14 mouse cellular contexts compared by ENCODE assay signal in genomic region chr11:98384721-98385637, GRCm38 (mm10). TPM values are rescaled to one million over a fixed set of nuclear protein-coding genes. Genes with fewer than 3 reads are reported as not detected.
DNase-seq lines count a peak whose midpoint lies in the region; ATAC-seq and TF ChIP-seq lines count a peak whose summit lies in the region.
"Had no signal": no experiment of that assay in that cellular context is flagged by ENCODE, and none has a peak within 500 bp of the region (broad histone marks: within the 10 kb centered on the region; RNA-seq: fewer than 3 reads in every experiment).

No protein-coding gene starts in this region.

- no peak overlapping the region for H3K4me2 ChIP-seq in kidney, embryonic 16.5 days (replicated peaks; ENCODE audit: low read depth, low read length)
- peak overlapping the region; percentile 70 for H3K4me2 ChIP-seq in heart, embryonic 12.5 days
- H3K4me2 ChIP-seq: limb, embryonic 12.5 days had no signal

- TF ChIP-seq POLR2A in ES-Bruce4 (IDR thresholded peaks at IDR 0.05; ENCODE audit: insufficient read depth, low read length): no peak

- no peak for TF ChIP-seq CTCF in ES-Bruce4 (IDR thresholded peaks at IDR 0.05; ENCODE audit: low read depth, low read length)

- H3K9ac ChIP-seq in kidney, embryonic 16.5 days (replicated peaks; ENCODE audit: low read length): no peak overlapping the region
- H3K9ac ChIP-seq in ES-Bruce4 (ENCODE audit: low read depth, poor library complexity, severe bottlenecking): 0 out of 2 replicates have a peak overlapping the region, but pooled peaks have one; percentile 5
- H3K9ac ChIP-seq in heart, embryonic 12.5 days: peak overlapping the region; percentile 81
- H3K9ac ChIP-seq: limb, embryonic 12.5 days had no signal

- no peak overlapping the region for H3K4me3 ChIP-seq in kidney, embryonic 16.5 days (ENCODE audit: low read length)
- no peak overlapping the region for H3K4me3 ChIP-seq in ES-Bruce4 (ENCODE audit: low read depth, low read length)
- H3K4me3 ChIP-seq in heart, embryonic 12.5 days: peak overlapping the region; percentile 52
- H3K4me3 ChIP-seq: erythroblast, embryonic 14.5 days; limb, embryonic 12.5 days had no signal

- peak overlapping the region; percentile 54 for H3K27ac ChIP-seq in kidney, embryonic 16.5 days (ENCODE audit: low read length)
- H3K27ac ChIP-seq in ES-Bruce4 (ENCODE audit: insufficient read depth, low read length): no peak overlapping the region
- peak overlapping the region; percentile 92 for H3K27ac ChIP-seq in heart, embryonic 12.5 days (ENCODE audit: poor library complexity, severe bottlenecking)
- H3K27ac ChIP-seq: limb, embryonic 12.5 days had no signal

- ATAC-seq in kidney, embryonic 16.5 days (ENCODE audit: low FRiP score, low TSS enrichment): peak; percentile 49; the same call in 1 of the 2 replicates
- no peak for ATAC-seq in heart, embryonic 12.5 days (ENCODE audit: insufficient number of reproducible peaks, low FRiP score)
- no peak for ATAC-seq in erythroblast, adult 5-6 weeks (replicated peaks; ENCODE audit: low FRiP score, poor library complexity, severe bottlenecking)
- no peak for ATAC-seq in CD4-positive, CD25-positive, alpha-beta regulatory T cell, adult 4 months

- 38% methylated on average over 8 of the region's 8 CpGs for WGBS in kidney, embryonic 16.5 days
- 52% methylated on average over 8 of the region's 8 CpGs for WGBS in heart, embryonic 12.5 days

- H3K9me3 ChIP-seq in kidney, embryonic 16.5 days (ENCODE audit: low read length): no peaks in the 10 kb centered on the region
- no peaks in the 10 kb centered on the region for H3K9me3 ChIP-seq in ES-Bruce4 (replicated peaks; ENCODE audit: control insufficient read depth, insufficient read depth, low read length, poor library complexity, severe bottlenecking)
- H3K9me3 ChIP-seq in heart, embryonic 12.5 days (replicated peaks): no peaks in the 10 kb centered on the region
- H3K9me3 ChIP-seq: limb, embryonic 12.5 days had no signal

- peaks cover 27% of the 10 kb centered on the region for H3K27me3 ChIP-seq in kidney, embryonic 16.5 days (ENCODE audit: insufficient read depth, low read length)
- no peaks in the 10 kb centered on the region for H3K27me3 ChIP-seq in ES-Bruce4 (ENCODE audit: control insufficient read depth, insufficient read depth, low read length, poor library complexity, severe bottlenecking)
- peaks cover 37% of the 10 kb centered on the region for H3K27me3 ChIP-seq in heart, embryonic 12.5 days (replicated peaks)

- peaks cover 9% of the 10 kb centered on the region for H3K36me3 ChIP-seq in kidney, embryonic 16.5 days (ENCODE audit: insufficient read depth, low read length)
- no peaks in the 10 kb centered on the region for H3K36me3 ChIP-seq in ES-Bruce4 (ENCODE audit: control insufficient read depth, insufficient read depth, low read length, poor library complexity, severe bottlenecking)
- H3K36me3 ChIP-seq in heart, embryonic 12.5 days: peaks cover 10% of the 10 kb centered on the region

- peak; percentile 82 for DNase-seq in cerebellum, postnatal 10 days
- no peak for DNase-seq in cerebellum, adult 11 months
- no peak for DNase-seq in kidney, postnatal 25 days
- DNase-seq: adrenal gland, adult 8-10 months; cerebellum, adult 8-10 months had no signal

- peaks cover 24% of the 10 kb centered on the region for H3K4me1 ChIP-seq in kidney, embryonic 16.5 days (ENCODE audit: insufficient read depth, low read length)
- no peaks in the 10 kb centered on the region for H3K4me1 ChIP-seq in ES-Bruce4 (ENCODE audit: control insufficient read depth, insufficient read depth, low read length)
- peaks cover 75% of the 10 kb centered on the region for H3K4me1 ChIP-seq in heart, embryonic 12.5 days (replicated peaks)

- TF ChIP-seq EP300 in ES-Bruce4 (IDR thresholded peaks at IDR 0.05; ENCODE audit: insufficient read depth, low read depth, low read length): no peak

RNA-seq across cellular contexts. Expression of gene Pnmt, which starts 1.3 kb away (rescaled TPM):
- 2.5 and 2.8 TPM in 2 replicates for polyA plus RNA-seq in kidney, embryonic 16.5 days (2015; fragmentation: Nextera tagmentation; extraction: Ambion mirVana)
- polyA plus RNA-seq in ES-Bruce4 (2011; ENCODE audit: insufficient read depth, insufficient read length, low read depth, missing spikeins): not detected in 2 replicates
- polyA plus RNA-seq in heart, embryonic 12.5 days (2016; fragmentation: Nextera tagmentation; extraction: Ambion mirVana): 1.7 and 2.0 TPM in 2 replicates
- total RNA-seq in erythroblast, adult 5-6 weeks (2015; ENCODE audit: low replicate concordance): not detected in 2 replicates
- not detected in 2 replicates for total RNA-seq in erythroblast, adult 5-6 weeks (2017; ENCODE audit: low replicate concordance)
- not detected for polyA plus RNA-seq in CD4-positive, CD25-positive, alpha-beta regulatory T cell, adult 4 months (2017; shearing (Covaris generic))
- total RNA-seq: hematopoietic stem cell, adult 5-6 weeks had no signal
- polyA plus RNA-seq: erythroblast, embryonic 14.5 days had no signal

RNA-seq across cellular contexts. Expression of gene Tcap, which starts 1.4 kb away (rescaled TPM):
- 2.4 and 2.7 TPM in 2 replicates for polyA plus RNA-seq in kidney, embryonic 16.5 days (2015; fragmentation: Nextera tagmentation; extraction: Ambion mirVana)
- not detected in 2 replicates for polyA plus RNA-seq in ES-Bruce4 (2011; ENCODE audit: insufficient read depth, insufficient read length, low read depth, missing spikeins)
- polyA plus RNA-seq in heart, embryonic 12.5 days (2016; fragmentation: Nextera tagmentation; extraction: Ambion mirVana): 143 and 152 TPM in 2 replicates
- not detected in 2 replicates for total RNA-seq in erythroblast, adult 5-6 weeks (2015; ENCODE audit: low replicate concordance)
- total RNA-seq in erythroblast, adult 5-6 weeks (2017; ENCODE audit: low replicate concordance): not detected in 2 replicates
- polyA plus RNA-seq in CD4-positive, CD25-positive, alpha-beta regulatory T cell, adult 4 months (2017; shearing (Covaris generic)): not detected
- total RNA-seq: hematopoietic stem cell, adult 5-6 weeks had no signal
- polyA plus RNA-seq: erythroblast, embryonic 14.5 days; thymus, postnatal 0 days had no signal

RNA-seq across cellular contexts. Expression of gene Pgap3, which starts 15.3 kb away (rescaled TPM):
- 17.6 and 22.3 TPM in 2 replicates for polyA plus RNA-seq in kidney, embryonic 16.5 days (2015; fragmentation: Nextera tagmentation; extraction: Ambion mirVana)
- 4.5 and 5.0 TPM in 2 replicates for polyA plus RNA-seq in ES-Bruce4 (2011; ENCODE audit: insufficient read depth, insufficient read length, low read depth, missing spikeins)
- 20.0 and 20.6 TPM in 2 replicates for polyA plus RNA-seq in heart, embryonic 12.5 days (2016; fragmentation: Nextera tagmentation; extraction: Ambion mirVana)
- not detected in 2 replicates for total RNA-seq in erythroblast, adult 5-6 weeks (2015; ENCODE audit: low replicate concordance)
- 0.56 TPM in 1 of 2 replicates, not detected in the other for total RNA-seq in erythroblast, adult 5-6 weeks (2017; ENCODE audit: low replicate concordance)
- 10 to 100 TPM in 1 of 2 experiments, 1 to 10 TPM in 1; 6.7 to 11.6 TPM for polyA plus RNA-seq in CD4-positive, CD25-positive, alpha-beta regulatory T cell, adult 4 months (2017; shearing (Covaris generic))

RNA-seq across cellular contexts. Expression of gene Stard3, which starts 26.8 kb away (rescaled TPM):
- polyA plus RNA-seq in kidney, embryonic 16.5 days (2015; fragmentation: Nextera tagmentation; extraction: Ambion mirVana): 62.0 and 62.4 TPM in 2 replicates
- 12.2 and 16.8 TPM in 2 replicates for polyA plus RNA-seq in ES-Bruce4 (2011; ENCODE audit: insufficient read depth, insufficient read length, low read depth, missing spikeins)
- 45.2 and 47.6 TPM in 2 replicates for polyA plus RNA-seq in heart, embryonic 12.5 days (2016; fragmentation: Nextera tagmentation; extraction: Ambion mirVana)
- 8.5 and 9.2 TPM in 2 replicates for total RNA-seq in erythroblast, adult 5-6 weeks (2015; ENCODE audit: low replicate concordance)
- total RNA-seq in erythroblast, adult 5-6 weeks (2017; ENCODE audit: low replicate concordance): 2.8 and 6.0 TPM in 2 replicates
- 10 to 100 TPM; 41.2 to 63.9 TPM for polyA plus RNA-seq in CD4-positive, CD25-positive, alpha-beta regulatory T cell, adult 4 months (2017; shearing (Covaris generic))

RNA-seq across cellular contexts. Expression of gene Erbb2, which starts 27.3 kb away (rescaled TPM):
- polyA plus RNA-seq in kidney, embryonic 16.5 days (2015; fragmentation: Nextera tagmentation; extraction: Ambion mirVana): 54.9 and 57.7 TPM in 2 replicates
- polyA plus RNA-seq in ES-Bruce4 (2011; ENCODE audit: insufficient read depth, insufficient read length, low read depth, missing spikeins): 11.0 and 12.4 TPM in 2 replicates
- polyA plus RNA-seq in heart, embryonic 12.5 days (2016; fragmentation: Nextera tagmentation; extraction: Ambion mirVana): 66.7 and 67.1 TPM in 2 replicates
- total RNA-seq in erythroblast, adult 5-6 weeks (2015; ENCODE audit: low replicate concordance): 0.21 TPM in 1 of 2 replicates, not detected in the other
- 0.28 TPM in 1 of 2 replicates, not detected in the other for total RNA-seq in erythroblast, adult 5-6 weeks (2017; ENCODE audit: low replicate concordance)
- polyA plus RNA-seq in CD4-positive, CD25-positive, alpha-beta regulatory T cell, adult 4 months (2017; shearing (Covaris generic)): under 1 TPM; 0.07 to 0.23 TPM
- total RNA-seq: hematopoietic stem cell, adult 5-6 weeks had no signal

Comparison
In these comparisons a context has a peak if more than half of its experiments do, and no peak if none do; other contexts are left out.
1. DNase-seq: peak in cerebellum, postnatal 10 days (2 of 2); none in cerebellum, adult 11 months (single experiment) and kidney, postnatal 25 days (0 of 2).
2. RNA of gene Tcap, which starts 1.4 kb away (polyA plus RNA-seq): 143 to 152 TPM in heart, embryonic 12.5 days; 2.4 to 2.7 TPM in kidney, embryonic 16.5 days, not detected in ES-Bruce4 and not detected in CD4-positive, CD25-positive, alpha-beta regulatory T cell, adult 4 months; every median in the first group is over 10 times any median in the second.